Mouse (Mus musculus) liver, embryonic 14.5 days (tissue): ENCODE data around the gene Nav1. TPM values are rescaled to one million over a fixed set of nuclear protein-coding genes. Genes with fewer than 3 reads are reported as not detected.

Experiments
- ATAC-seq: fragments of 200-750 bp; cut with Nextera tagmentation; 2 replicates; pipeline ENCODE4 v1.8.0; 2017; ENCODE audit warnings: moderate number of reproducible peaks, mild to moderate bottlenecking, moderate library complexity; ENCODE audit not compliant: insufficient read depth
- DNase-seq, 3 experiments: peaks; one replicate each; pipeline ENCODE4 v3.0.0-alpha.2; 2012 to 2013; ENCODE audit warnings: low read depth in 3 of 3, low spot score in 3 of 3
- H3K27ac ChIP-seq: fragments of 300-500 bp; sonication (generic); 2 replicates; pipeline ENCODE4 v1.5.1; 2014; ENCODE audit warnings: moderate library complexity, mild to moderate bottlenecking, control low read depth, inconsistent platforms
- H3K27me3 ChIP-seq: fragments of 300-500 bp; sonication (generic); 2 replicates; pipeline ENCODE4 v1.6.1; 2014; ENCODE audit warnings: mild to moderate bottlenecking, low read length, moderate library complexity; ENCODE audit not compliant: control insufficient read depth, insufficient read depth
- H3K36me3 ChIP-seq: fragments of 300-500 bp; sonication (generic); replicated peaks from 2 replicates; pipeline ENCODE4 v1.6.1; 2014; ENCODE audit warnings: low read depth; ENCODE audit not compliant: control insufficient read depth, insufficient read depth
- H3K4me1 ChIP-seq, 2 experiments: fragments of 200-500 bp in 1 of 2; fragments of 300-500 bp in 1 of 2; sonication (generic) in 1 of 2; replicated peaks; 2 replicates each; pipeline ENCODE4 v1.6.1; 2012 to 2014; ENCODE audit warnings: antibody characterized with exemption in 1 of 2, inconsistent platforms in 1 of 2, low read length in 1 of 2; ENCODE audit not compliant: control insufficient read depth in 2 of 2, insufficient read depth in 2 of 2
- H3K4me2 ChIP-seq: fragments of 300-500 bp; sonication (generic); 2 replicates; pipeline ENCODE4 v1.6.1; 2014; ENCODE audit warnings: low read depth, mild to moderate bottlenecking, control low read depth, moderate library complexity
- H3K4me3 ChIP-seq, 2 experiments: fragments of 200-500 bp in 1 of 2; fragments of 300-500 bp in 1 of 2; sonication (generic) in 1 of 2; 2 replicates each; pipeline ENCODE4 v1.5.1; 2012 to 2014; ENCODE audit warnings: low read depth in 2 of 2, low read length in 2 of 2, mild to moderate bottlenecking in 2 of 2, control low read depth in 1 of 2, inconsistent platforms in 1 of 2, moderate library complexity in 1 of 2; ENCODE audit not compliant: insufficient read depth in 1 of 2
- H3K9ac ChIP-seq: fragments of 300-500 bp; sonication (generic); replicated peaks from 2 replicates; pipeline ENCODE4 v1.6.1; 2014; ENCODE audit warnings: mild to moderate bottlenecking, control low read depth, moderate library complexity
- H3K9me3 ChIP-seq: fragments of 300-500 bp; sonication (generic); 2 replicates; pipeline ENCODE4 v1.6.1; 2016; ENCODE audit warnings: low read length, mixed read lengths; ENCODE audit not compliant: control insufficient read depth
- CTCF ChIP-seq: IDR thresholded peaks from 2 replicates; pipeline ENCODE4 v1.5.1; 2016; ENCODE audit warnings: antibody characterized with exemption, low read depth, control low read depth
- EP300 ChIP-seq: IDR thresholded peaks from 2 replicates; pipeline ENCODE4 v1.6.1; 2016; ENCODE audit warnings: antibody characterized with exemption, low read depth
- WGBS: fragments of 180-500 bp; shearing (Covaris S2); extraction: QIAGEN DNeasy Blood & Tissue Kit; methylation state at CpG from one replicate; pipeline ENCODE4 v1.1.7; 2014; ENCODE audit not compliant: insufficient replicate concordance; 5-methylcytosine and 5-hydroxymethylcytosine counted together
- polyA plus RNA-seq, 2 experiments: library from polyadenylated mRNA; depleted of rRNA in 1 of 2; stranded (reverse) in 1 of 2; unstranded in 1 of 2; fragments of >200 nt; fragmentation: Nextera tagmentation in 1 of 2; extraction: Ambion mirVana in 1 of 2; gene quantifications; 2 replicates each; pipeline versions ENCODE4 v1.2.1 to v1.2.3; 2012 to 2014

The Nav1 gene
- polyA plus RNA-seq, 2 experiments = 1.0 to 1.5 TPM

DNA sequence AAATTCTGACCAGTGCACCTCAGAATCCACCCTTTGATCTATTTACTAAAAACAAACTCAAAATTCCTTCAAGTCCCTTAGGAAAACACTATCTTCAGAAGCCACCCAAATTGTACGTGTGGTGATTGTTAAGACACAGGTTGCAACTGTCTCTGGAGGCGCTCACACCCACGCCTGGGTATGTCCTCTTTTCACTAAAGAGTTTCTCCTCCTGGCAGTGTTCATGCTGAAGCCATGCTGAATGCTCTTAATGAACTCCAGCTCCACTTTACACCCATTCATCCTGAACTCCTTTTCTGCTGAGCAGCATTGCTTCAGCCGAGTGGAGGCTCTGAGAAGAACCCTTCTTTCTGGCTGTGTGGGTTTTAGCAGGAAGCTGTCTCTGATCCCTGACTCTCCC is 53.9 kb downstream of the Nav1 start:
- ATAC-seq = no peak
- Histone ChIP-seq H3K9me3 (no peaks in the 10 kb centered on the region), H3K27ac (no peak overlapping the region), H3K36me3 (no peaks in the 10 kb centered on the region), H3K9ac (no peak overlapping the region), H3K4me1 (peaks cover 0 to 2% of the 10 kb centered on the region in 2 experiments; a peak in 1 of 4 replicates), H3K4me3 (no peak overlapping the region), H3K4me2 (no peak overlapping the region), H3K27me3 (no peaks in the 10 kb centered on the region)
- DNase-seq = no peak
- no peak for TF ChIP-seq CTCF
- no peak for TF ChIP-seq EP300
- WGBS = 45% methylated on average over 4 of the region's 4 CpGs

DNA sequence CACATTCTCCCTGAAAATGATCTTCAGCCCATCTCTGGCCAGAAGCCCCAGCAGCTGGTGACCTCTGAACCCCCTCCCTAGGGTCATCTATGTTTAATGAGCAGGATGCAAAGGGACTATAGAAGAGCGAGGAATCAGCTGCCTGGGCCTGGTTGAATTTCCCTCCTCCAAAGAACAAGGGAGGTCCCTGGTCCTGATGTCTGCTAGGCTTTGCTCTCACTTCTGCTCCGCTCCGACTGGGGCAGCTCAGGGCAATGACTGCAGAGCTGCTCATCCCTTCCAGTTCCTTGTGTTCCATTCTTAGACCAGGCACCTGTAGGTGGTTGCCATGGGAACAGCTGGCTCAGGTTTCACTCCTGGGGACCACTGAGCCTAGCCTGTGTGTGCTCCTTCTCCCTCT is 56.2 kb downstream of the Nav1 start:
- 71% methylated on average over 3 of the region's 3 CpGs for WGBS
- TF ChIP-seq EP300 = no peak
- TF ChIP-seq CTCF = no peak
- no peak overlapping the region for H3K4me2 ChIP-seq
- no peak for ATAC-seq
- no peaks in the 10 kb centered on the region for H3K36me3 ChIP-seq
- H3K27ac ChIP-seq = no peak overlapping the region
- no peak overlapping the region for H3K9ac ChIP-seq
- no peaks in the 10 kb centered on the region for H3K9me3 ChIP-seq
- no peak for DNase-seq
- H3K4me3 ChIP-seq = no peak overlapping the region
- peaks cover 0 to 2% of the 10 kb centered on the region in 2 experiments; a peak in 1 of 4 replicates for H3K4me1 ChIP-seq
- no peaks in the 10 kb centered on the region for H3K27me3 ChIP-seq

DNA sequence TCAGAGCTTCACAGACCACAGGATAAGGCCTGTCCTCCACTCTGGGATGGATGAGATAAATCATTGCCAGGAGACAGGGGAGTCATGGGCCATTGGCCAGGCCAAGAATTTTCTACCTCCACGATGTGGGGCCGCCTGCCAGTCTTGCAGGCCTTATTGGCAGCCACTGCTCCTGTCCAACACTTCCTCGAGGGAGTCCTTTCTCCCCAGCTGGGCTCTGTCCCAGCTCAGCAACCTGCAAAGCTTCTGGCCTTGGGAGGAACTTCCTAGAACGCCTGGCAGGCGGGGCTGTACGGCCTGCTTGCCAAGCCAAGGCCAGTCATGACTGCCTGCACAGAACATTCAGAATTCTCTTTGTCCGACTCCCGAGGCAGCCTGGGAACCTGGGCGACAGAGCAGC is 58.3 kb downstream of the Nav1 start:
- DNase-seq (no peak), ATAC-seq (no peak)
- TF ChIP-seq EP300 = no peak
- Histone ChIP-seq H3K4me2 (no peak overlapping the region), H3K27ac (no peak overlapping the region), H3K36me3 (no peaks in the 10 kb centered on the region), H3K9ac (no peak overlapping the region), H3K4me3 (no peak overlapping the region), H3K9me3 (no peaks in the 10 kb centered on the region), H3K27me3 (no peaks in the 10 kb centered on the region), H3K4me1 (no peaks in the 10 kb centered on the region)
- 60% methylated on average over 9 of the region's 9 CpGs for WGBS

DNA sequence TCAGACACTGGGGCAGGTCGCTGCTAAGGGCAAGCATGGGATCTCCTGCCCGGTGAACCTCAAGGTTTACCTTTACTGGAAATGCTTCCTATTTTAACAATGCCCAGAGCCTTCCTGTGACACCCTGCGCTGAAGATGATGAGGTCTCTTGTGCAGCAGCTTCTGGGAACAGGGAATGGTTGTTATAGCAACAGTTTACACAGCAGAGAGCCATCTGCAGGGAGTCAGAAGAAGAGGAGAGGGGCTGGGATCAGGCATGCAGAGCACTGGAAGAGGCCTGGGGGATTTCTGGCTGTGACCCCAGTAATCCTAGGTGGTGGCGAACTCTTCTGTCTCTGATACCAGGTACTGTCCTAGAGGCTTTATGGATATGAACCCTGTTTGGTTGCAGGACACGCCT is 61.0 kb downstream of the Nav1 start:
- no peak overlapping the region for H3K4me2 ChIP-seq
- no peak for DNase-seq
- WGBS = 54% methylated on average over 5 of the region's 5 CpGs
- TF ChIP-seq CTCF (no peak), EP300 (no peak)
- H3K27ac ChIP-seq = no peak overlapping the region
- H3K4me1 ChIP-seq = no peaks in the 10 kb centered on the region
- H3K27me3 ChIP-seq = no peaks in the 10 kb centered on the region
- no peaks in the 10 kb centered on the region for H3K9me3 ChIP-seq
- H3K36me3 ChIP-seq = no peaks in the 10 kb centered on the region
- ATAC-seq = no peak
- H3K9ac ChIP-seq = no peak overlapping the region
- H3K4me3 ChIP-seq = no peak overlapping the region

DNA sequence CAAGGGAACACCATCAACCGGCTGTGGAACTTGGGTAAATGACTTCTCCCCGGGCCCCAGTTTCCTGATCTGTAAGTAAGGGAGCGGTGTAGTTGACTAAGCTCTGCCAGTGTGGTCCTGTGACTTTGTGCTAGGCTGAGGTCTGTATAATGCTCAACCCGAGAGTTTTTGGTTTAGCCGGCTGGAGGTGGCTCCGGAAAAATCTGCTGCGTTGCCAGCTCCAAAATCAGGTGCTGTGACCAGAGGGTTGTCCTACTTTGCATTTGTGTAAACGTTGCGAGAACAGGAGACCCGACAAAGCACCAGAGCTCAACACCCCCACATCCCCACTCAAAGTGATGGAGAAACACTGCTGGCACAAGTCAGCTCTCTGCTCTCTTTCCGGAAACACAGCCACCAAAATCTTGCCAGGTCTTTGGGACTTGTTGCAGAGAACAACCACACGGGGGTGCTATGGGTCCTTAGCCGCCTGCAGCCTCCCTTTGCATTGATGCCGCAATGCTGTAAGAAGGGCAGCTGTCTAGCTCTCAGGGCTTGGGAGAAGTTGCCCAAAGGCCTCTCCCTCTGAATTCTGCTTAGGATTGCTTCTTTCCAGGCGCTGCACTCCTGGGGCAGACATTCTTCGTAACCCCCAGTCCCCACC is 62.5 kb downstream of the Nav1 start:
- Histone ChIP-seq H3K9me3 (no peaks in the 10 kb centered on the region), H3K36me3 (no peaks in the 10 kb centered on the region), H3K27ac (no peak overlapping the region), H3K4me1 (no peaks in the 10 kb centered on the region), H3K9ac (no peak overlapping the region), H3K4me2 (no peak overlapping the region), H3K4me3 (no peak overlapping the region), H3K27me3 (no peaks in the 10 kb centered on the region)
- ATAC-seq (no peak), DNase-seq (peak; percentile 17 to 28 (median 22))
- 38% methylated on average over 16 of the region's 16 CpGs for WGBS
- TF ChIP-seq CTCF (peak; percentile 84), EP300 (no peak)
